Comparison of ENCODE assay signal across 8 mouse cellular contexts in genomic region chr11:50131801-50132201, GRCm38 (mm10). TPM values are rescaled to one million over a fixed set of nuclear protein-coding genes. Genes with fewer than 3 reads are reported as not detected.
DNase-seq lines count a peak whose midpoint lies in the region; ATAC-seq and TF ChIP-seq lines count a peak whose summit lies in the region.

No protein-coding gene starts in this region.

- no peaks in the 10 kb centered on the region for H3K27me3 ChIP-seq in MEL (ENCODE audit: control insufficient read depth in 1 of 2, insufficient read depth in 2 of 2, low read length in 2 of 2)
- no peaks in the 10 kb centered on the region for H3K27me3 ChIP-seq in forebrain, embryonic 11.5 days (ENCODE audit: control insufficient read depth, insufficient read depth, low read length)
- no peaks in the 10 kb centered on the region for H3K27me3 ChIP-seq in limb, embryonic 13.5 days
- no peaks in the 10 kb centered on the region for H3K27me3 ChIP-seq in small intestine, adult 2 months (ENCODE audit: control insufficient read depth, insufficient read depth, low read length)

- WGBS in forebrain, embryonic 11.5 days = 25% methylated on average over 10 of the region's 10 CpGs
- WGBS in limb, embryonic 13.5 days = 18% methylated on average over 10 of the region's 10 CpGs
- WGBS in small intestine, adult 2 months = 11% methylated on average over 10 of the region's 10 CpGs

- no peak overlapping the region; the same call in 1 of the 2 replicates for H3K27ac ChIP-seq in MEL (ENCODE audit: control insufficient read depth, low read depth, low read length)
- no peak overlapping the region for H3K27ac ChIP-seq in forebrain, embryonic 11.5 days (ENCODE audit: low read depth, low read length)
- H3K27ac ChIP-seq in limb, embryonic 13.5 days = peak overlapping the region; percentile 80
- H3K27ac ChIP-seq in small intestine, adult 2 months (ENCODE audit: insufficient read depth, low read depth, low read length) = peak overlapping the region; percentile 77

- TF ChIP-seq POLR2A in MEL (IDR thresholded peaks at IDR 0.05; ENCODE audit: control insufficient read depth in 1 of 2, insufficient read depth in 1 of 2, low read depth in 1 of 2, low read length in 2 of 2, poor library complexity in 1 of 2) = no peak
- no peak for TF ChIP-seq POLR2A in small intestine, adult 2 months (IDR thresholded peaks at IDR 0.05; ENCODE audit: low read depth, low read length)

- H3K4me1 ChIP-seq in MEL (ENCODE audit: control insufficient read depth in 1 of 2, insufficient read depth in 2 of 2, low read length in 2 of 2) = peaks cover 11 to 22% of the 10 kb centered on the region in 2 experiments
- peaks cover 10% of the 10 kb centered on the region; the same call in 1 of the 2 replicates for H3K4me1 ChIP-seq in forebrain, embryonic 11.5 days (replicated peaks; ENCODE audit: control insufficient read depth, insufficient read depth, low read length)
- peaks cover 21% of the 10 kb centered on the region for H3K4me1 ChIP-seq in limb, embryonic 13.5 days
- H3K4me1 ChIP-seq in small intestine, adult 2 months (ENCODE audit: control insufficient read depth, insufficient read depth, insufficient read length, low read length) = peaks cover 6% of the 10 kb centered on the region; the same call in 1 of the 2 replicates

- peaks cover 15% of the 10 kb centered on the region for H3K79me2 ChIP-seq in MEL (ENCODE audit: control insufficient read depth, insufficient read depth, low read length, poor library complexity)

- TF ChIP-seq CTCF in MEL (IDR thresholded peaks at IDR 0.05 in 2 of 3, conservative IDR thresholded peaks at IDR 0.05 in 1 of 3; ENCODE audit: control insufficient read depth in 1 of 3, insufficient read depth in 1 of 3, low read depth in 2 of 3, low read length in 3 of 3, poor library complexity in 1 of 3, severe bottlenecking in 1 of 3) = no peak
- TF ChIP-seq CTCF in small intestine, adult 2 months (IDR thresholded peaks at IDR 0.05; ENCODE audit: extremely low read depth, insufficient read length, insufficient replicate concordance, low read depth, low read length) = no peak

- peak; percentile 31 for DNase-seq in kidney, adult 18-20 months
- no peak for DNase-seq in kidney, postnatal 4 days
- peak; percentile 64 for DNase-seq in MEL (ENCODE audit: low read depth, low spot score)
- DNase-seq in forebrain, embryonic 11.5 days (ENCODE audit: low spot score) = no peak
- DNase-seq in ovary, adult 18-20 months (ENCODE audit: low spot score) = no peak
- DNase-seq in lung, adult 18-20 months = no peak

- TF ChIP-seq RAD21 in MEL (IDR thresholded peaks at IDR 0.05; ENCODE audit: low read depth, low read length) = no peak

- no peak; the same call in 1 of the 2 replicates for ATAC-seq in forebrain, embryonic 11.5 days (replicated peaks; ENCODE audit: low FRiP score)
- no peak for ATAC-seq in limb, embryonic 13.5 days (ENCODE audit: low FRiP score, low read depth)

- peak overlapping the region; percentile 86 for H3K9ac ChIP-seq in MEL (ENCODE audit: control insufficient read depth, low read depth, low read length, poor library complexity, severe bottlenecking)
- peak overlapping the region; percentile 97 for H3K9ac ChIP-seq in forebrain, embryonic 11.5 days (ENCODE audit: low read length)
- H3K9ac ChIP-seq in limb, embryonic 13.5 days = peak overlapping the region; percentile 98

- H3K4me3 ChIP-seq in MEL (ENCODE audit: control insufficient read depth in 1 of 2, insufficient read depth in 1 of 2, low read depth in 2 of 2, low read length in 2 of 2) = peak overlapping the region; percentile 61 to 73
- H3K4me3 ChIP-seq in forebrain, embryonic 11.5 days (ENCODE audit: low read depth, low read length) = peak overlapping the region; percentile 88
- H3K4me3 ChIP-seq in limb, embryonic 13.5 days = peak overlapping the region; percentile 89
- peak overlapping the region; percentile 74 for H3K4me3 ChIP-seq in small intestine, adult 2 months (ENCODE audit: low read depth, low read length)

- TF ChIP-seq EP300 in MEL (IDR thresholded peaks at IDR 0.05; ENCODE audit: low read depth in 1 of 2, low read length in 2 of 2) = no peak

- H3K9me3 ChIP-seq in MEL (replicated peaks; ENCODE audit: insufficient read depth, low read length) = no peaks in the 10 kb centered on the region
- H3K9me3 ChIP-seq in forebrain, embryonic 11.5 days (ENCODE audit: control insufficient read depth, low read length) = no peaks in the 10 kb centered on the region
- H3K9me3 ChIP-seq in limb, embryonic 13.5 days = no peaks in the 10 kb centered on the region

- peak overlapping the region; percentile 88 for H3K4me2 ChIP-seq in forebrain, embryonic 11.5 days (ENCODE audit: low read depth, low read length, severe bottlenecking)
- peak overlapping the region; percentile 79 for H3K4me2 ChIP-seq in limb, embryonic 13.5 days (replicated peaks)

- peaks cover 0 to 19% of the 10 kb centered on the region in 2 experiments; a peak in 2 of 4 replicates for H3K36me3 ChIP-seq in MEL (ENCODE audit: control insufficient read depth in 1 of 2, insufficient read depth in 2 of 2, low read length in 2 of 2)
- no peaks in the 10 kb centered on the region; the same call in 1 of the 2 replicates for H3K36me3 ChIP-seq in forebrain, embryonic 11.5 days (ENCODE audit: control insufficient read depth, insufficient read depth, low read length)
- H3K36me3 ChIP-seq in limb, embryonic 13.5 days = peaks cover 13% of the 10 kb centered on the region
- H3K36me3 ChIP-seq in small intestine, adult 2 months (ENCODE audit: control insufficient read depth, insufficient read depth, low read length) = peaks cover 12% of the 10 kb centered on the region; the same call in 1 of the 2 replicates

TF ChIP-seq in MEL, 35 proteins besides CTCF, POLR2A, EP300 and RAD21:
- no peak for TF ChIP-seq MAX (IDR thresholded peaks at IDR 0.05; ENCODE audit: low read length)
- no peak for TF ChIP-seq CHD1 (IDR thresholded peaks at IDR 0.05; ENCODE audit: low read depth, low read length)
- no peak for TF ChIP-seq E2F4 (IDR thresholded peaks at IDR 0.05; ENCODE audit: borderline replicate concordance, low read depth, low read length)
- TF ChIP-seq BHLHE40 (IDR thresholded peaks at IDR 0.05; ENCODE audit: borderline replicate concordance, low read depth, low read length) = no peak

RNA-seq across cellular contexts. Expression of gene Tbc1d9b, which starts 0.6 kb away (rescaled TPM):
- 17.7 and 18.6 TPM in 2 replicates for total RNA-seq in MEL (2012; rRNA removed)
- polyA plus RNA-seq in MEL (2012; ENCODE audit: insufficient read depth in 1 of 2, insufficient read length in 2 of 2, low read depth in 1 of 2, low replicate concordance in 2 of 2, missing spikeins in 1 of 2) = 10 to 100 TPM in 1 of 2 experiments, not detected in 1; 32.5 TPM
- 34.0 and 36.9 TPM in 2 replicates for polyA plus RNA-seq in forebrain, embryonic 11.5 days (2014; fragmentation: Nextera tagmentation; extraction: Ambion mirVana)
- polyA plus RNA-seq in limb, embryonic 13.5 days (2015; fragmentation: Nextera tagmentation; extraction: Ambion mirVana) = 44.9 and 46.6 TPM in 2 replicates
- polyA plus RNA-seq in small intestine, adult 2 months (2012; rRNA removed) = 19.3 and 31.5 TPM in 2 replicates

RNA-seq across cellular contexts. Expression of gene Mrnip, which starts 42.4 kb away (rescaled TPM):
- total RNA-seq in MEL (2012; rRNA removed) = 10.6 and 12.1 TPM in 2 replicates
- polyA plus RNA-seq in MEL (2012; ENCODE audit: insufficient read depth in 1 of 2, insufficient read length in 2 of 2, low read depth in 1 of 2, low replicate concordance in 2 of 2, missing spikeins in 1 of 2) = 1 to 10 TPM in 1 of 2 experiments, not detected in 1; 8.6 TPM
- 20.1 and 21.1 TPM in 2 replicates for polyA plus RNA-seq in forebrain, embryonic 11.5 days (2014; fragmentation: Nextera tagmentation; extraction: Ambion mirVana)
- polyA plus RNA-seq in limb, embryonic 13.5 days (2015; fragmentation: Nextera tagmentation; extraction: Ambion mirVana) = 18.0 and 18.7 TPM in 2 replicates
- 0.95 and 3.8 TPM in 2 replicates for polyA plus RNA-seq in small intestine, adult 2 months (2012; rRNA removed)

Comparison
In these comparisons a context has a peak if more than half of its experiments do, and no peak if none do; other contexts are left out.
1. DNase-seq: peak in kidney, adult 18-20 months (single experiment) and MEL (single experiment); none in kidney, postnatal 4 days (0 of 2), forebrain, embryonic 11.5 days (single experiment), ovary, adult 18-20 months (single experiment) and lung, adult 18-20 months (0 of 2).
2. H3K27ac ChIP-seq: peak in limb, embryonic 13.5 days (single experiment) and small intestine, adult 2 months (single experiment); none in MEL (single experiment) and forebrain, embryonic 11.5 days (single experiment).
3. Peak in every context shown above with its lines, with median percentiles within 50 percentile points of each other: H3K4me3 ChIP-seq and H3K9ac ChIP-seq.